12 mouse cellular contexts compared by ENCODE assay signal in the genomic region with DNA sequence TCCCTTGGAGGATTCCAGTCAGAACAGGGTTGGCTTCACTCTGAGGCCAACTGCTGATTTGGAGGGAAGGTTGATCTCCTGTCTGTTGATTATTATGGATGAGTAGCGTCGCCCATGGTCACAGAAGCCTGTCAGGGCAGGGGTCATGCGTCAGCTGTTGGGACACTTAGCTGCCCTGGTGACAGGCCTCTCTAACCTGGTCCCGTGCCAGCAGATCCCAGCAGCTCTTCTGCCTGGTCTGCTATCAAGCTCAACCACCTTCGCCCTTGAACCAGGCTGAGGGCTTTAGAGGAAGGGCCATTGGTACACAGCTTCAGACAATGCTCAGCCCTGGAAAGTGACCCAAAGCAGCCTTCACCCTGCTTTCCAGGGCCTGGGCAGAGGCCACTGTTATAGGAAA. TPM values are rescaled to one million over a fixed set of nuclear protein-coding genes. Genes with fewer than 3 reads are reported as not detected.
DNase-seq lines count a peak whose midpoint lies in the region; ATAC-seq and TF ChIP-seq lines count a peak whose summit lies in the region.
"Had no signal": no experiment of that assay in that cellular context is flagged by ENCODE, and none has a peak within 500 bp of the region (broad histone marks: within the 10 kb centered on the region; RNA-seq: fewer than 3 reads in every experiment).

No protein-coding gene starts in this region.

- no peak overlapping the region for H3K4me2 ChIP-seq in hindbrain, embryonic 16.5 days (ENCODE audit: low read length)
- H3K4me2 ChIP-seq in hindbrain, embryonic 13.5 days, result no peak overlapping the region
- no peak overlapping the region for H3K4me2 ChIP-seq in midbrain, postnatal 0 days (ENCODE audit: low read depth, low read length, poor library complexity, severe bottlenecking)
- no peak overlapping the region for H3K4me2 ChIP-seq in midbrain, embryonic 16.5 days (ENCODE audit: low read length)
- H3K4me2 ChIP-seq: limb, embryonic 12.5 days had no signal

- no peak for TF ChIP-seq CTCF in midbrain, postnatal 0 days (IDR thresholded peaks at IDR 0.05)

- DNase-seq in midbrain, postnatal 0 days (ENCODE audit: low spot score), result peak; percentile 65
- peak; percentile 65 for DNase-seq in kidney, postnatal 10 days
- peak; percentile 30 for DNase-seq in skeletal muscle tissue, adult 2 months (ENCODE audit: low read depth, low spot score)
- no peak for DNase-seq in T-cell, adult 2 months (ENCODE audit: low spot score)
- DNase-seq: layer of hippocampus, adult 9-11 months; lung, postnatal 10 days had no signal

- H3K4me1 ChIP-seq in hindbrain, embryonic 16.5 days (ENCODE audit: control insufficient read depth, insufficient read depth, low read depth, low read length), result no peaks in the 10 kb centered on the region; the same call in 1 of the 2 replicates
- 0 out of 2 replicates have a peak, but pooled peaks cover 4% of the 10 kb centered on the region for H3K4me1 ChIP-seq in hindbrain, embryonic 13.5 days (replicated peaks)
- H3K4me1 ChIP-seq in midbrain, postnatal 0 days (ENCODE audit: insufficient read depth, low read length), result no peaks in the 10 kb centered on the region
- peaks cover 4% of the 10 kb centered on the region; the same call in 1 of the 2 replicates for H3K4me1 ChIP-seq in midbrain, embryonic 16.5 days (ENCODE audit: control insufficient read depth, insufficient read depth, low read length)

- WGBS in hindbrain, embryonic 16.5 days, result 60% methylated on average over 5 of the region's 5 CpGs
- WGBS in hindbrain, embryonic 13.5 days, result 70% methylated on average over 5 of the region's 5 CpGs
- WGBS in midbrain, postnatal 0 days, result 78% methylated on average over 5 of the region's 5 CpGs
- 73% methylated on average over 5 of the region's 5 CpGs for WGBS in midbrain, embryonic 16.5 days

- H3K27me3 ChIP-seq in hindbrain, embryonic 16.5 days (replicated peaks; ENCODE audit: control insufficient read depth, insufficient read depth, low read length), result no peaks in the 10 kb centered on the region
- H3K27me3 ChIP-seq in hindbrain, embryonic 13.5 days, result no peaks in the 10 kb centered on the region
- no peaks in the 10 kb centered on the region for H3K27me3 ChIP-seq in midbrain, postnatal 0 days (ENCODE audit: insufficient read depth, low read length)
- H3K27me3 ChIP-seq in midbrain, embryonic 16.5 days (ENCODE audit: control insufficient read depth, insufficient read depth, low read depth, low read length), result no peaks in the 10 kb centered on the region
- H3K27me3 ChIP-seq: limb, embryonic 12.5 days had no signal

- no peak overlapping the region for H3K9ac ChIP-seq in hindbrain, embryonic 16.5 days (ENCODE audit: low read depth, low read length)
- H3K9ac ChIP-seq in hindbrain, embryonic 13.5 days, result no peak overlapping the region
- H3K9ac ChIP-seq in midbrain, postnatal 0 days (replicated peaks; ENCODE audit: low read length, poor library complexity, severe bottlenecking), result no peak overlapping the region
- H3K9ac ChIP-seq in midbrain, embryonic 16.5 days (ENCODE audit: low read depth, low read length), result no peak overlapping the region
- H3K9ac ChIP-seq: limb, embryonic 12.5 days had no signal

- H3K27ac ChIP-seq in hindbrain, embryonic 16.5 days (ENCODE audit: low read depth, low read length), result no peak overlapping the region
- no peak overlapping the region for H3K27ac ChIP-seq in hindbrain, embryonic 13.5 days
- no peak overlapping the region for H3K27ac ChIP-seq in midbrain, postnatal 0 days (ENCODE audit: low read depth, low read length)
- no peak overlapping the region for H3K27ac ChIP-seq in midbrain, embryonic 16.5 days (ENCODE audit: low read length)
- H3K27ac ChIP-seq: limb, embryonic 12.5 days; stomach, postnatal 0 days had no signal

- no peaks in the 10 kb centered on the region for H3K36me3 ChIP-seq in hindbrain, embryonic 16.5 days (ENCODE audit: control insufficient read depth, insufficient read depth, low read length)
- no peaks in the 10 kb centered on the region for H3K36me3 ChIP-seq in hindbrain, embryonic 13.5 days
- no peaks in the 10 kb centered on the region for H3K36me3 ChIP-seq in midbrain, postnatal 0 days (ENCODE audit: insufficient read depth, low read length)
- H3K36me3 ChIP-seq in midbrain, embryonic 16.5 days (ENCODE audit: control insufficient read depth, insufficient read depth, low read length), result no peaks in the 10 kb centered on the region
- H3K36me3 ChIP-seq: limb, embryonic 12.5 days had no signal

- 0 out of 2 replicates have a peak, but pooled peaks have one; percentile 24 for ATAC-seq in hindbrain, embryonic 16.5 days
- no peak for ATAC-seq in hindbrain, embryonic 13.5 days (ENCODE audit: low FRiP score)
- no peak for ATAC-seq in midbrain, postnatal 0 days (ENCODE audit: low FRiP score)
- ATAC-seq in midbrain, embryonic 16.5 days, result no peak
- ATAC-seq: forebrain, embryonic 16.5 days had no signal

- no peak overlapping the region for H3K4me3 ChIP-seq in hindbrain, embryonic 16.5 days (ENCODE audit: low read length)
- H3K4me3 ChIP-seq in hindbrain, embryonic 13.5 days, result no peak overlapping the region
- H3K4me3 ChIP-seq in midbrain, postnatal 0 days (ENCODE audit: low read depth, low read length), result no peak overlapping the region
- no peak overlapping the region for H3K4me3 ChIP-seq in midbrain, embryonic 16.5 days (ENCODE audit: low read depth, low read length)
- H3K4me3 ChIP-seq: limb, embryonic 12.5 days had no signal

- no peaks in the 10 kb centered on the region for H3K9me3 ChIP-seq in hindbrain, embryonic 16.5 days (ENCODE audit: control insufficient read depth, low read length)
- no peaks in the 10 kb centered on the region for H3K9me3 ChIP-seq in hindbrain, embryonic 13.5 days
- H3K9me3 ChIP-seq in midbrain, postnatal 0 days (ENCODE audit: low read length), result no peaks in the 10 kb centered on the region
- H3K9me3 ChIP-seq in midbrain, embryonic 16.5 days (replicated peaks; ENCODE audit: control insufficient read depth, low read length, poor library complexity, severe bottlenecking), result no peaks in the 10 kb centered on the region
- H3K9me3 ChIP-seq: limb, embryonic 12.5 days had no signal

RNA-seq across cellular contexts. Expression of a gene that starts 5.3 kb away (rescaled TPM):
- not detected in 2 replicates for polyA plus RNA-seq in hindbrain, embryonic 16.5 days (2015; fragmentation: Nextera tagmentation; extraction: Ambion mirVana)
- polyA plus RNA-seq in hindbrain, embryonic 13.5 days (2015; fragmentation: Nextera tagmentation; extraction: Ambion mirVana), result not detected in 2 replicates
- total RNA-seq in midbrain, postnatal 0 days (2014; rRNA removed), result not detected in 2 replicates
- not detected in 2 replicates for polyA plus RNA-seq in midbrain, postnatal 0 days (2015; fragmentation: Nextera tagmentation; extraction: Ambion mirVana)
- not detected in 2 replicates for polyA plus RNA-seq in midbrain, embryonic 16.5 days (2015; fragmentation: Nextera tagmentation; extraction: Ambion mirVana)
- polyA plus RNA-seq: forebrain, embryonic 16.5 days had no signal

RNA-seq across cellular contexts. Expression of a gene that starts 5.4 kb away (rescaled TPM):
- 0.12 and 0.26 TPM in 2 replicates for polyA plus RNA-seq in hindbrain, embryonic 16.5 days (2015; fragmentation: Nextera tagmentation; extraction: Ambion mirVana)
- 0.26 and 0.30 TPM in 2 replicates for polyA plus RNA-seq in hindbrain, embryonic 13.5 days (2015; fragmentation: Nextera tagmentation; extraction: Ambion mirVana)
- total RNA-seq in midbrain, postnatal 0 days (2014; rRNA removed), result 0.66 and 0.77 TPM in 2 replicates
- 0.20 and 0.30 TPM in 2 replicates for polyA plus RNA-seq in midbrain, postnatal 0 days (2015; fragmentation: Nextera tagmentation; extraction: Ambion mirVana)
- 0.09 and 0.14 TPM in 2 replicates for polyA plus RNA-seq in midbrain, embryonic 16.5 days (2015; fragmentation: Nextera tagmentation; extraction: Ambion mirVana)
- polyA plus RNA-seq: limb, embryonic 12.5 days had no signal

RNA-seq across cellular contexts. Expression of a gene that starts 56.4 kb away (rescaled TPM):
- 0.19 and 0.40 TPM in 2 replicates for polyA plus RNA-seq in hindbrain, embryonic 16.5 days (2015; fragmentation: Nextera tagmentation; extraction: Ambion mirVana)
- 0.25 and 1.1 TPM in 2 replicates for polyA plus RNA-seq in hindbrain, embryonic 13.5 days (2015; fragmentation: Nextera tagmentation; extraction: Ambion mirVana)
- 0.33 and 1.0 TPM in 2 replicates for total RNA-seq in midbrain, postnatal 0 days (2014; rRNA removed)
- polyA plus RNA-seq in midbrain, postnatal 0 days (2015; fragmentation: Nextera tagmentation; extraction: Ambion mirVana), result 0.25 and 0.40 TPM in 2 replicates
- 0.12 and 0.30 TPM in 2 replicates for polyA plus RNA-seq in midbrain, embryonic 16.5 days (2015; fragmentation: Nextera tagmentation; extraction: Ambion mirVana)
- polyA plus RNA-seq: forebrain, embryonic 16.5 days had no signal
